Mouse (Mus musculus) MN1 (cell line): ENCODE measurements at regions not wholly inside any gene's neighbourhood (a gene's known extent, or its start where the extent isn't known, plus 50 kb on each side); places are given as distances from the start of the nearest gene placed in this dataset.

ENCODE experiments used
- DNase-seq: peaks from one replicate; pipeline ENCODE4 v3.0.0-alpha.2; 2016; ENCODE audit warnings: low spot score

GRCm38 (mm10) chr6:117279297-117279696 is 111.0 kb downstream of the Cxcl12 start:
- no peak for DNase-seq

- DNase-seq, result peak; percentile 51
Observed at GRCm38 (mm10) chr6:117279786-117280411, 111.6 kb downstream of the Cxcl12 start.

- DNase-seq, result no peak
Observed at GRCm38 (mm10) chr6:117280911-117281310, 112.6 kb downstream of the Cxcl12 start.

- DNase-seq, result no peak
Observed at GRCm38 (mm10) chr6:117283616-117284015, 115.3 kb downstream of the Cxcl12 start.

GRCm38 (mm10) chr6:117284376-117285106 is 116.2 kb downstream of the Cxcl12 start:
- no peak for DNase-seq

- no peak for DNase-seq
Observed at GRCm38 (mm10) chr6:117287396-117287795, 119.1 kb downstream of the Cxcl12 start.

GRCm38 (mm10) chr6:117293780-117294465 is 125.6 kb downstream of the Cxcl12 start:
- no peak for DNase-seq

GRCm38 (mm10) chr6:117297918-117298317 is 129.6 kb downstream of the Cxcl12 start:
- DNase-seq, result no peak

GRCm38 (mm10) chr6:117299503-117300288 is 131.4 kb downstream of the Cxcl12 start:
- no peak for DNase-seq

GRCm38 (mm10) chr6:117303361-117303760 is 135.0 kb downstream of the Cxcl12 start:
- DNase-seq, result no peak

- no peak for DNase-seq
Observed at GRCm38 (mm10) chr6:117305736-117306250, 137.5 kb downstream of the Cxcl12 start.

GRCm38 (mm10) chr6:117308636-117309035 is 140.3 kb downstream of the Cxcl12 start:
- DNase-seq, result peak; percentile 52

- DNase-seq, result no peak
Observed at GRCm38 (mm10) chr6:117312891-117313781, 144.8 kb downstream of the Cxcl12 start.

- no peak for DNase-seq
Observed at GRCm38 (mm10) chr6:117313944-117314566, 145.7 kb downstream of the Cxcl12 start.

GRCm38 (mm10) chr6:117323301-117323700 is 155.0 kb downstream of the Cxcl12 start:
- DNase-seq, result no peak

GRCm38 (mm10) chr6:117323850-117324249 is 155.5 kb downstream of the Cxcl12 start:
- no peak for DNase-seq

GRCm38 (mm10) chr6:117326835-117327775 is 158.8 kb downstream of the Cxcl12 start:
- peak; percentile 10 for DNase-seq

GRCm38 (mm10) chr6:117329164-117329939 is 161.0 kb downstream of the Cxcl12 start:
- no peak for DNase-seq

GRCm38 (mm10) chr6:117330198-117330597 is 161.9 kb downstream of the Cxcl12 start:
- no peak for DNase-seq
